Mouse (Mus musculus): Measurements from ENCODE around the gene Scamp3. TPM values are rescaled to one million over a fixed set of nuclear protein-coding genes. Genes with fewer than 3 reads are reported as not detected.

Scamp3 gene
- total and polyA plus RNA-seq, 3 experiments = 4.5 to 72.7 (median 12.5) TPM

- no peak within 1 kb of the TSS for H3K27ac ChIP-seq (ENCODE audit: insufficient read depth, low read depth)
- H3K27me3 ChIP-seq (replicated peaks) = no peaks in the 10 kb centered on the region
- TF ChIP-seq POLR2AphosphoS2 (IDR thresholded peaks at IDR 0.05; ENCODE audit: low read depth, low read length) (no peak), CHD1 (IDR thresholded peaks at IDR 0.05; ENCODE audit: low read depth, low read length) (no peak), HCFC1 (IDR thresholded peaks at IDR 0.05; ENCODE audit: low read depth, low read length) (no peak), MYC (IDR thresholded peaks at IDR 0.05; ENCODE audit: low read depth, low read length) (no peak), NELFE (IDR thresholded peaks at IDR 0.05; ENCODE audit: low read depth, low read length) (no peak), MAX (IDR thresholded peaks at IDR 0.05; ENCODE audit: low read length) (no peak), BHLHE40 (IDR thresholded peaks at IDR 0.05; ENCODE audit: low read depth, low read length) (no peak), KAT2A (IDR thresholded peaks at IDR 0.05; ENCODE audit: insufficient replicate concordance, low read length) (no peak), MXI1 (IDR thresholded peaks at IDR 0.05; ENCODE audit: low read depth, low read length) (no peak), CTCF (conservative IDR thresholded peaks at IDR 0.05 in 1 of 2, IDR thresholded peaks at IDR 0.05 in 1 of 2; ENCODE audit: low read depth in 2 of 2, low read length in 2 of 2) (no peak), ZMIZ1 (IDR thresholded peaks at IDR 0.05; ENCODE audit: low read depth, low read length) (no peak), E2F4 (IDR thresholded peaks at IDR 0.05; ENCODE audit: insufficient replicate concordance, low read depth, low read length) (no peak), POLR2A (IDR thresholded peaks at IDR 0.05; ENCODE audit: low read depth, low read length) (no peak; the same call in 1 of the 2 replicates)
- no peaks in the 10 kb centered on the region for H3K9me3 ChIP-seq (replicated peaks; ENCODE audit: low read length)
- peaks cover 0 to 9% of the 10 kb centered on the region in 2 experiments; a peak in 2 of 4 replicates for H3K4me1 ChIP-seq (ENCODE audit: control insufficient read depth in 1 of 2, insufficient read depth in 2 of 2)
- no peak within 1 kb of the TSS for H3K4me2 ChIP-seq (ENCODE audit: insufficient read depth, low read depth, poor library complexity, severe bottlenecking)
- H3K4me3 ChIP-seq (replicated peaks in 1 of 3; ENCODE audit: low read depth in 2 of 3, low read length in 2 of 3, poor library complexity in 1 of 3) = no peak within 1 kb of the TSS
- H3K9ac ChIP-seq (ENCODE audit: insufficient read depth, low read depth) = no peak within 1 kb of the TSS
- dilution Hi-C loops (cut with MboI; ENCODE audit: extremely low pct_ligation_motif_present, extremely low pct_unique_long_range_greater_than_20kb, low sequenced_read_pairs) (no loop called here), in situ Hi-C loops (cut with MboI; ENCODE audit: low pct_ligation_motif_present, low pct_unique_long_range_greater_than_20kb, low sequenced_read_pairs) (no loop called here)
- no peaks in the 10 kb centered on the region for H3K79me2 ChIP-seq (replicated peaks; ENCODE audit: control insufficient read depth, extremely low read depth, insufficient read depth, poor library complexity, severe bottlenecking)
- no peak for DNase-seq (ENCODE audit: extremely low read depth)
- H3K36me3 ChIP-seq (replicated peaks in 1 of 2; ENCODE audit: control insufficient read depth in 1 of 2, insufficient read depth in 1 of 2, low read length in 1 of 2) = peaks cover 64 to 95% of the 10 kb centered on the region in 2 experiments
These were observed 6.0 kb downstream of the Scamp3 start, which contains the start of gene Fam189b for GRCm38 (mm10) chr3:89183058-89183958. Gene Fam189b, plus strand, starts transcription at chr3:89183143.

- dilution Hi-C loops (cut with MboI; ENCODE audit: extremely low pct_ligation_motif_present, extremely low pct_unique_long_range_greater_than_20kb, low sequenced_read_pairs) = no loop called here
- Histone ChIP-seq H3K4me1 (ENCODE audit: control insufficient read depth in 1 of 2, insufficient read depth in 2 of 2) (peaks cover 0 to 3% of the 10 kb centered on the region in 2 experiments; a peak in 2 of 4 replicates), H3K36me3 (replicated peaks in 1 of 2; ENCODE audit: control insufficient read depth in 1 of 2, insufficient read depth in 1 of 2, low read length in 1 of 2) (peaks cover 60 to 95% of the 10 kb centered on the region in 2 experiments), H3K79me2 (replicated peaks; ENCODE audit: control insufficient read depth, extremely low read depth, insufficient read depth, poor library complexity, severe bottlenecking) (no peaks in the 10 kb centered on the region), H3K27ac (ENCODE audit: insufficient read depth, low read depth) (no peak overlapping the region), H3K9me3 (replicated peaks; ENCODE audit: low read length) (no peaks in the 10 kb centered on the region), H3K9ac (ENCODE audit: insufficient read depth, low read depth) (no peak overlapping the region), H3K4me2 (ENCODE audit: insufficient read depth, low read depth, poor library complexity, severe bottlenecking) (no peak overlapping the region), H3K27me3 (replicated peaks) (no peaks in the 10 kb centered on the region), H3K4me3 (replicated peaks in 1 of 3; ENCODE audit: low read depth in 2 of 3, low read length in 2 of 3, poor library complexity in 1 of 3) (no peak overlapping the region)
- in situ Hi-C loops (cut with MboI; ENCODE audit: low pct_ligation_motif_present, low pct_unique_long_range_greater_than_20kb, low sequenced_read_pairs) = no loop called here
- DNase-seq (ENCODE audit: extremely low read depth) = no peak
- TF ChIP-seq CHD1 (IDR thresholded peaks at IDR 0.05; ENCODE audit: low read depth, low read length) = no peak
- TF ChIP-seq ZC3H11A (IDR thresholded peaks at IDR 0.05; ENCODE audit: low read depth, low read length) = no peak
- TF ChIP-seq RAD21 (IDR thresholded peaks at IDR 0.05; ENCODE audit: low read depth, low read length) = no peak
- no peak for TF ChIP-seq SMC3 (IDR thresholded peaks at IDR 0.05; ENCODE audit: low read depth, low read length)
- TF ChIP-seq ETS1 (conservative IDR thresholded peaks at IDR 0.05; ENCODE audit: low read depth, low read length) = no peak
These were observed 6.7 kb downstream of the Scamp3 start for GRCm38 (mm10) chr3:89183959-89184315.
